Mouse (Mus musculus): ENCODE data around the gene March6. TPM values are rescaled to one million over a fixed set of nuclear protein-coding genes. Genes with fewer than 3 reads are reported as not detected.

The March6 gene
- polyA plus RNA-seq, 1 experiment from 2014 or later: 102 TPM

- Histone ChIP-seq H3K4me2 (replicated peaks) (no peak overlapping the region), H3K4me1 (replicated peaks; ENCODE audit: control insufficient read depth, insufficient read depth, low read length) (no peaks in the 10 kb centered on the region), H3K27me3 (ENCODE audit: control insufficient read depth, insufficient read depth, low read length) (no peaks in the 10 kb centered on the region), H3K9ac (no peak overlapping the region), H3K27ac (no peak overlapping the region), H3K36me3 (replicated peaks; ENCODE audit: control insufficient read depth, insufficient read depth) (peaks cover 78% of the 10 kb centered on the region), H3K9me3 (ENCODE audit: control insufficient read depth, low read length) (no peaks in the 10 kb centered on the region), H3K4me3 (replicated peaks; ENCODE audit: low read length) (no peak overlapping the region)
- DNase-seq (ENCODE audit: low spot score) (no peak), ATAC-seq (ENCODE audit: low FRiP score) (no peak)
- WGBS: 91% methylated on average over 4 of the region's 4 CpGs
Measured at GRCm38 (mm10) chr15:31469497-31469896, 61.4 kb downstream of the March6 start.

DNA sequence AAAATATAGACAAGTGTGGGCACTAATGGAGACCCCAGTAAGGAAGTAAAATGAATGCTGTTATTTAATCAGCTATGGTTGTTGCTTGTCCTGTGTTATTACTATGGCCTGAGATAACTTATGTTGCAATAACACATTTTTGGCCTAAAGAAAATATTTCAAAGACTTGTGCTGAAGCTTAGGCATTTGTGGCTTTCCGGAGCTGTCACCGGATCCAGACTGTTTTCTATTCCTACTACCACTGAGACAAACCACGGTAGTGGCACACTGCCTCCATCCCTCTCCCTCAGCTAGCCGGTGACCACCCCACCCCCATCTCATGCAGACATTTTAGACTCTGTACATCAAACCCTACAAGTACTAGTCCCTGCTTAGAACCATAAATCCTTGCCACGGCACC lies 62.0 kb downstream of the March6 start:
- Histone ChIP-seq H3K36me3 (replicated peaks; ENCODE audit: control insufficient read depth, insufficient read depth) (peaks cover 78% of the 10 kb centered on the region), H3K27ac (no peak overlapping the region), H3K9ac (no peak overlapping the region), H3K9me3 (ENCODE audit: control insufficient read depth, low read length) (no peaks in the 10 kb centered on the region), H3K4me3 (replicated peaks; ENCODE audit: low read length) (no peak overlapping the region), H3K4me1 (replicated peaks; ENCODE audit: control insufficient read depth, insufficient read depth, low read length) (no peaks in the 10 kb centered on the region), H3K4me2 (replicated peaks) (no peak overlapping the region), H3K27me3 (ENCODE audit: control insufficient read depth, insufficient read depth, low read length) (no peaks in the 10 kb centered on the region)
- WGBS: 93% methylated on average over 5 of the region's 5 CpGs
- ATAC-seq (ENCODE audit: low FRiP score) (no peak), DNase-seq (ENCODE audit: low spot score) (no peak)

- no peaks in the 10 kb centered on the region for H3K4me1 ChIP-seq (replicated peaks; ENCODE audit: control insufficient read depth, insufficient read depth, low read length)
- no peak overlapping the region for H3K9ac ChIP-seq
- WGBS: 100% methylated on average over 1 of the region's 1 CpGs
- no peaks in the 10 kb centered on the region for H3K27me3 ChIP-seq (ENCODE audit: control insufficient read depth, insufficient read depth, low read length)
- H3K9me3 ChIP-seq (ENCODE audit: control insufficient read depth, low read length): no peaks in the 10 kb centered on the region
- H3K27ac ChIP-seq: no peak overlapping the region
- no peak for DNase-seq (ENCODE audit: low spot score)
- H3K4me3 ChIP-seq (replicated peaks; ENCODE audit: low read length): no peak overlapping the region
- no peak overlapping the region for H3K4me2 ChIP-seq (replicated peaks)
- peaks cover 88% of the 10 kb centered on the region for H3K36me3 ChIP-seq (replicated peaks; ENCODE audit: control insufficient read depth, insufficient read depth)
- ATAC-seq (ENCODE audit: low FRiP score): no peak
Measured at GRCm38 (mm10) chr15:31466749-31467148, 64.1 kb downstream of the March6 start.

DNA sequence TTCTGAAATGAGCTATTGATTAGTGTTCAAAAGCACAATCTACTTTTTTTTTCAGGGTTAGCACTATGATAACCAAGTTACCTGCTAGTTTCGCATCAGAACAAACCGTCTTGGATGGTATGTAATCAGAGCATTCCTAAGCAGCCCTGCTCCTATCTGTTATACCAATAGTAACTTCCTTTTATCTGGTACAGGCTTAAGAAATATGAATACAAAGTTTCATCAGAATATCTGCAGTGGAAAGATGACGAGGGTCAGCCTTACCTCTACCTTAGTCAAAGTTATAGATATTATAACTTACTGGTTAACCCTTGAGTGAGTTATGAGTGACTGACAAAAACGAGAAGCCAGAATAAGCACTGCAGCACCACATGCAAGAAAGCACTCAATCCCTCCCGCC lies 64.6 kb downstream of the March6 start:
- Histone ChIP-seq H3K36me3 (replicated peaks; ENCODE audit: control insufficient read depth, insufficient read depth) (peaks cover 88% of the 10 kb centered on the region), H3K27ac (no peak overlapping the region), H3K27me3 (ENCODE audit: control insufficient read depth, insufficient read depth, low read length) (no peaks in the 10 kb centered on the region), H3K4me1 (replicated peaks; ENCODE audit: control insufficient read depth, insufficient read depth, low read length) (no peaks in the 10 kb centered on the region), H3K4me2 (replicated peaks) (no peak overlapping the region), H3K9ac (no peak overlapping the region), H3K4me3 (replicated peaks; ENCODE audit: low read length) (no peak overlapping the region), H3K9me3 (ENCODE audit: control insufficient read depth, low read length) (no peaks in the 10 kb centered on the region)
- no peak for DNase-seq (ENCODE audit: low spot score)
- no peak for ATAC-seq (ENCODE audit: low FRiP score)
- 91% methylated on average over 5 of the region's 5 CpGs for WGBS

- H3K9me3 ChIP-seq (ENCODE audit: control insufficient read depth, low read length): no peaks in the 10 kb centered on the region
- no peaks in the 10 kb centered on the region for H3K27me3 ChIP-seq (ENCODE audit: control insufficient read depth, insufficient read depth, low read length)
- no peak overlapping the region for H3K4me2 ChIP-seq (replicated peaks)
- H3K4me3 ChIP-seq (replicated peaks; ENCODE audit: low read length): no peak overlapping the region
- H3K27ac ChIP-seq: no peak overlapping the region
- no peaks in the 10 kb centered on the region for H3K4me1 ChIP-seq (replicated peaks; ENCODE audit: control insufficient read depth, insufficient read depth, low read length)
- DNase-seq (ENCODE audit: low spot score) (no peak), ATAC-seq (ENCODE audit: low FRiP score) (no peak)
- 99% methylated on average over 2 of the region's 2 CpGs for WGBS
- no peak overlapping the region for H3K9ac ChIP-seq
- H3K36me3 ChIP-seq (replicated peaks; ENCODE audit: control insufficient read depth, insufficient read depth): peaks cover 90% of the 10 kb centered on the region
Measured at GRCm38 (mm10) chr15:31465806-31466205, 65.0 kb downstream of the March6 start.

DNA sequence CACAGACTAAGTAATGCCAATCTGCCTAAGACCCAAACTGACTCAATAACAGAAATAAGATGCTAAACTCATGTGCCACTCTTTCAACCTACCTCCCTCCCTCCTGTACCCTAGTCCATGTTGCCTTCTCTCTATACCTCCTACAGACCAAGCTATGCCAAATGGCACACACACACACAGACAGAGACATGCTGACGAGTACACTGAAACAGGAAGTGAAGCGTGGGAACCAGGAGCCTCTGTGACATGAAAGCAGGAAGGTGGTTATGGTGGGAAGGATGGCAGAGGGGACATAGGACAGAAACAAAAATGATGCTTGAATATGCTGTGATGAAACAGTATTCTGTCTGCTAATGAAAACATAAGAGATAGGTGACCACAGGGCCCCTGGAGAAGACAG lies 70.3 kb downstream of the March6 start:
- H3K4me3 ChIP-seq (replicated peaks; ENCODE audit: low read length): no peak overlapping the region
- DNase-seq (ENCODE audit: low spot score) (no peak), ATAC-seq (ENCODE audit: low FRiP score) (no peak)
- 84% methylated on average over 2 of the region's 2 CpGs for WGBS
- peaks cover 92% of the 10 kb centered on the region for H3K36me3 ChIP-seq (replicated peaks; ENCODE audit: control insufficient read depth, insufficient read depth)
- no peak overlapping the region for H3K9ac ChIP-seq
- H3K9me3 ChIP-seq (ENCODE audit: control insufficient read depth, low read length): no peaks in the 10 kb centered on the region
- no peak overlapping the region for H3K4me2 ChIP-seq (replicated peaks)
- H3K4me1 ChIP-seq (replicated peaks; ENCODE audit: control insufficient read depth, insufficient read depth, low read length): no peaks in the 10 kb centered on the region
- no peak overlapping the region for H3K27ac ChIP-seq
- H3K27me3 ChIP-seq (ENCODE audit: control insufficient read depth, insufficient read depth, low read length): no peaks in the 10 kb centered on the region

GRCm38 (mm10) chr15:31458081-31458480 lies 72.8 kb downstream of the March6 start:
- H3K4me1 ChIP-seq (replicated peaks; ENCODE audit: control insufficient read depth, insufficient read depth, low read length): no peaks in the 10 kb centered on the region; the same call in 1 of the 2 replicates
- H3K9me3 ChIP-seq (ENCODE audit: control insufficient read depth, low read length): no peaks in the 10 kb centered on the region
- H3K27ac ChIP-seq: no peak overlapping the region
- DNase-seq (ENCODE audit: low spot score) (no peak), ATAC-seq (ENCODE audit: low FRiP score) (no peak)
- H3K36me3 ChIP-seq (replicated peaks; ENCODE audit: control insufficient read depth, insufficient read depth): peaks cover 68% of the 10 kb centered on the region
- 86% methylated on average over 7 of the region's 7 CpGs for WGBS
- H3K27me3 ChIP-seq (ENCODE audit: control insufficient read depth, insufficient read depth, low read length): no peaks in the 10 kb centered on the region
- H3K4me3 ChIP-seq (replicated peaks; ENCODE audit: low read length): no peak overlapping the region
- no peak overlapping the region for H3K4me2 ChIP-seq (replicated peaks)
- H3K9ac ChIP-seq: no peak overlapping the region

DNA sequence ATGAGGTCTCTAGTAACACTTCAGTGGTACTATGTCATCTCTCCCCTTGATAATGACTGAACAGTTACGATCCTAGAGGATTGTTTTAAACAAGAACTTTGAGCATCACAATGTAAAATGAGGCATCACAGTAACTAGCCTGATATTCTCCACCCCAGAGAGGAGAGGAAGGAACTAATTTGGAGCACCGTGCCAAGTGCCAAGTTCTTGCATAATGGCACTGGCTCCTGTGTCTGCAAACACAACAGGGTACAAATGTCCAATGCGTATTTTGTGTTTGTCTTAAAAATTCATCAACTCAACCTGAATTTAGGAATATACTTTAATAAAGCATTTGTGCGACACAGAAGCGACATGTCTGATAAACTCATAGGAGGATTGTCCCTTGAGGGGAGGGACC lies 74.5 kb downstream of the March6 start:
- H3K9me3 ChIP-seq (ENCODE audit: control insufficient read depth, low read length): no peaks in the 10 kb centered on the region
- H3K27me3 ChIP-seq (ENCODE audit: control insufficient read depth, insufficient read depth, low read length): no peaks in the 10 kb centered on the region
- DNase-seq (ENCODE audit: low spot score): no peak
- peaks cover 6% of the 10 kb centered on the region for H3K4me1 ChIP-seq (replicated peaks; ENCODE audit: control insufficient read depth, insufficient read depth, low read length)
- H3K9ac ChIP-seq: no peak overlapping the region
- no peak overlapping the region for H3K27ac ChIP-seq
- H3K36me3 ChIP-seq (replicated peaks; ENCODE audit: control insufficient read depth, insufficient read depth): peaks cover 51% of the 10 kb centered on the region
- H3K4me3 ChIP-seq (replicated peaks; ENCODE audit: low read length): no peak overlapping the region
- 91% methylated on average over 5 of the region's 5 CpGs for WGBS
- H3K4me2 ChIP-seq (replicated peaks): no peak overlapping the region
- no peak for ATAC-seq (ENCODE audit: low FRiP score)

GRCm38 (mm10) chr15:31454861-31455295 lies 76.0 kb downstream of the March6 start:
- no peak overlapping the region for H3K4me2 ChIP-seq (replicated peaks)
- peaks cover 36% of the 10 kb centered on the region for H3K36me3 ChIP-seq (replicated peaks; ENCODE audit: control insufficient read depth, insufficient read depth)
- ATAC-seq (ENCODE audit: low FRiP score) (no peak), DNase-seq (ENCODE audit: low spot score) (no peak)
- H3K27ac ChIP-seq: no peak overlapping the region
- no peak overlapping the region for H3K4me3 ChIP-seq (replicated peaks; ENCODE audit: low read length)
- peaks cover 6% of the 10 kb centered on the region for H3K4me1 ChIP-seq (replicated peaks; ENCODE audit: control insufficient read depth, insufficient read depth, low read length)
- no peaks in the 10 kb centered on the region for H3K9me3 ChIP-seq (ENCODE audit: control insufficient read depth, low read length)
- 82% methylated on average over 7 of the region's 7 CpGs for WGBS
- H3K27me3 ChIP-seq (ENCODE audit: control insufficient read depth, insufficient read depth, low read length): no peaks in the 10 kb centered on the region
- no peak overlapping the region for H3K9ac ChIP-seq
